Mouse (Mus musculus): ENCODE data around the gene Cyp2d34. TPM values are rescaled to one million over a fixed set of nuclear protein-coding genes. Genes with fewer than 3 reads are reported as not detected.

Gene Cyp2d34
- total RNA-seq (2021): not detected
- long read RNA-seq, experiment 1: 0 reads
- long read RNA-seq, experiment 2: 0 reads

DNA sequence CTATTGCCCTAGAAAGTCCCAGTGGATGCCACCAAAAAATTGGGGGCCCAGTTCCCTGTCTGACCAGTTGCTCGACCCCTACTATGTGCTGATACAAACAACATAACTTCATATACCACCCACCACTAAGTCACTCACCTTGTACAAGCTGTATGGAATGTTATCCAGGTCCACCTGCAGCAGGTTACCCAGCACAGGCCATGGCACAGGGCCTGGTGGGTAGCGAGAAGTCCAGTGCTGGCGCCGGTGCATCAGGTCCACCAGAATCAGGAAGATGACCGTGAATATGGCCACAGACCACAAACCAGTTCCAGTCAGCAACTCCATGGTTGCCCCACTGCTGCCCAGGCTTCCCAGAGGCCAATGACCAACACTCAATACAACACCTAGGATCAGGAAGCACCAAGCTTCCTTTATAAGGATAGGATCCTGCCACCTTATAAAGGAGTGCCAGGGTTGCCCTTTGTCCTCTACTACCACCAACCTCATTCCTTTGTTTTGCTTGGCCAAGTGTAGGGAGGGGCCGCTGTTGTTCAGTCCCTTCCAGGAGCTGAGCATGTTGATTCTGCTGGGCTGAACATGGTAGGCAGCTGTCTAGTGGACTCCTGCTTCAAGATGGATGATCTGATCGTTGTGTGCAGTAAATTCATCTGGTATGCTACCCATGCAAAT, at the start of gene Cyp2d34:
Cyp2d34 (minus strand) TSS at position 416 of the 672 bp plus-strand sequence.
- H3K27ac ChIP-seq: no peak within 1 kb of the TSS
- intact Hi-C loops (cut with DNase I): no loop called here
- no peak within 1 kb of the TSS for H3K4me3 ChIP-seq
- no peak for DNase-seq
- TF ChIP-seq CTCF (IDR thresholded peaks at IDR 0.05): no peak

DNA sequence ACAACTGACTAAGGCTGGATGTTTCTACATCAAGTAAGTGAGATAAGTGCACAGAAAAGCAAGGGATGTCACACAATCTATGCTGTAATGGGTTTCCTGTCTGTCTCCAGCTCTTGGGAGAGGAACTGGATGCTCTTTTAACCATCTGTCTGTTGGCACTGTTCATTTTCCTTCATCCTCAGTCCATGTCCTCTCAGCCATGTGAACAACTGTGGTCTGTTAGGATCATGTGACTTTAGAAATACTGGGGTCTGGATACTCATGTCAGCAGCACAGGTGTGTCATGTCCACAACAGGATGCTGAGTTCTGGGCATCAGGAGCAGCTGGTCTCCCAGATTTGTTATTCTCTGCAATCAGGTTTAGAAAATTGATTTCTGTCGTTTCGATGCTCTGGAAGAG, 35.6 kb upstream of the Cyp2d34 start:
- no peak overlapping the region for H3K4me3 ChIP-seq
- H3K27ac ChIP-seq: no peak overlapping the region
- intact Hi-C loops (cut with DNase I): no loop called here
- TF ChIP-seq CTCF (IDR thresholded peaks at IDR 0.05): no peak
- DNase-seq: no peak

DNA sequence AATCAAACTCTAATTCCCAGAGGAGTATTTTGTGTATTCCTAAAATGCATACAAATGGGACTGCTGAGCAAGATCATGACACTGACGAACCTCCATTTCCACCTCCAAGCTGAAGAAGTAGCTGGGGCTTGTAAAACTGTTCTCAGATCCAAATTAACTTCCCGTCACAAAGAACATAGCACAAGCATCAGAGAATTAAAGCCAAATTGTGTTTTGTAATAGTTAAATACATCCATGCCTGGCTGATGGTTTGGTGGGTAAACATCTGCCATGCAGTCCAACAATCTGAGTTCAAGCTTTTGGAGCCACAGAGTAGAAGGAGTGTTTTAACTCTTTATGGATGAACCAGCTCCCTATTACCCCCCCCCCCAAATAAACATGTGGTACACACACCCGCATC, 23.6 kb upstream of the Cyp2d34 start:
- TF ChIP-seq CTCF (IDR thresholded peaks at IDR 0.05): no peak
- intact Hi-C loops (cut with DNase I): no loop called here
- no peak for DNase-seq

DNA sequence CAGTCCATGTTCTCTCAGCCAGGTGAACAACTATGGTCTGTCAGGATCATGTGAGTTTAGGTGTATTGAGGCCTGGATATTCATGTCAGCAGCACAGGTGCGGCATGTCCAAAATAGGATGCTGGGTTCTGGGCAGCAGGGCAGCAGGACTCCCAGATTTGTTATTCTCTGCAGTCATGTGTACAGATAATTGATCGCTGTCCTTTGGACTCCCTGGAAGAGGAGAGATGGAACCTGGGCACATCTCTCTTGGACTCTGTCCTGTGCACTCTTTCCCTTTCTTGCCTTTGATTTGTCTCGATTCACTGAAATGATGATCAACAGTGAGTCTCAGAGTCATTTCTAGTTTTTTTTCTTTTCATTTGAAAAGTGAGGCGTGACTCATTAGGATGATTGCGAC, 23.0 kb upstream of the Cyp2d34 start:
- Histone ChIP-seq H3K4me3 (no peak overlapping the region), H3K27ac (no peak overlapping the region)
- no peak for TF ChIP-seq CTCF (IDR thresholded peaks at IDR 0.05)
- no peak for DNase-seq
- intact Hi-C loops (cut with DNase I): no loop called here

More for the DNA sequence above, 23.6 kb upstream of the Cyp2d34 start:
- no peak overlapping the region for H3K4me3 ChIP-seq
- H3K27ac ChIP-seq: no peak overlapping the region

DNA sequence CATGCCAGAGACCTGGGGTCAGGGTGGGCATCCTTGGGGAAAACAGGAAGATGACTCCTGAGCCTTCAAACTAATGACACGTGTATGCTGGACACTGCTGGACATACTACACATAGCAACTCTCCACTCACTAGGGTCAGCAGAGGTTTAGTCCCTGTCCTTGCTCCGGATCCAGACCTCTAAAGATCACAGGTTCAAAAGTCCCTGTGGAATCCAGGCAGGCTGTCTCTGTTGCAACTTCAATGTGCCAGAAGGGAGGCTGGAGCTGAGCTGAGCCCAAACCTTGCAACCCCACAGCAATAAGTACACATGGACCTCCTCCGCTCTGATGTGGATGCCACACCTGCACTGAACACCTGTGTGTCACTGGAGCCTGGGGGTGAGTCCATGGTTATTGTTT, 22.0 kb upstream of the Cyp2d34 start:
- TF ChIP-seq CTCF (IDR thresholded peaks at IDR 0.05): no peak
- no peak for DNase-seq
- intact Hi-C loops (cut with DNase I): no loop called here
- Histone ChIP-seq H3K4me3 (no peak overlapping the region), H3K27ac (no peak overlapping the region)

DNA sequence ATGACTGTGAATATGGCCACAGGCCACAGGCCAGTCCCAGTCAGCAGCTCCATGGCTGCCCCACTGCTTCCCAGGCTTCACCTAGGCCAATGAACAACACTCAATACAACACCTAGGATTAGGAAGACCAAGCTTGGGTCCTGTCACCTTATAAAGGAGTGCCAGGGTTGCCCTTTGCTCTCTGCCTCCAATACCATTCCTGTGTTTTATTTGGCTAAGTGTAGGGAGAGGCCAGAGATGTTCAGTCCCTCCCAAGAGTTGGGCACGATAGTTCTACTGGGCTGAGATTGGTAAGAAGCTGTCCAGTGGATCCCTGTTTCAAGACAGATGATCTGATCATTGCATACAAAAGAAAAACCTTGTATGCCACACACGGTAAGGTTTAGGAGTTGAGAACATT, 21.2 kb upstream of the Cyp2d34 start:
- Histone ChIP-seq H3K4me3 (no peak overlapping the region), H3K27ac (no peak overlapping the region)
- intact Hi-C loops (cut with DNase I): no loop called here
- no peak for TF ChIP-seq CTCF (IDR thresholded peaks at IDR 0.05)
- DNase-seq: no peak

DNA sequence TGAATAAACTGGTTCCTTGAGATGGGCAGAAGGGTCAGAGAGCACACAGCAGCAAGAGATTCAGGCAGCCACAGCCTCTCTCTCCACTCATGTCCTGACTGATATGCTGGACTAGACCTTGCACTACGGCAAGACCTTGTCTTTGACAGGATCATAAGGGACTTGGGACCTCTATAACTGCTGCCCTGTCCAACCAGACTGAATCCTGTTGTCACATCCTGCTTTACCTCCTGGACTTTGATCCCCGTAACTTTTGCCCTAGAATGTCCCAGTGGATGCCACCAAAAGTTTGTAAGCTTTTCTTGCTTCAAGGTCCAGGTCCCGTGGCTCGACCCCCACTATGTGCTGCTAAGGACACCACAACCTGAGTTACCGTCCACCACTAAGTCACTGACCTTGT, 20.6 kb upstream of the Cyp2d34 start:
- intact Hi-C loops (cut with DNase I): no loop called here
- no peak overlapping the region for H3K4me3 ChIP-seq
- no peak for TF ChIP-seq CTCF (IDR thresholded peaks at IDR 0.05)
- no peak for DNase-seq
- H3K27ac ChIP-seq: no peak overlapping the region

DNA sequence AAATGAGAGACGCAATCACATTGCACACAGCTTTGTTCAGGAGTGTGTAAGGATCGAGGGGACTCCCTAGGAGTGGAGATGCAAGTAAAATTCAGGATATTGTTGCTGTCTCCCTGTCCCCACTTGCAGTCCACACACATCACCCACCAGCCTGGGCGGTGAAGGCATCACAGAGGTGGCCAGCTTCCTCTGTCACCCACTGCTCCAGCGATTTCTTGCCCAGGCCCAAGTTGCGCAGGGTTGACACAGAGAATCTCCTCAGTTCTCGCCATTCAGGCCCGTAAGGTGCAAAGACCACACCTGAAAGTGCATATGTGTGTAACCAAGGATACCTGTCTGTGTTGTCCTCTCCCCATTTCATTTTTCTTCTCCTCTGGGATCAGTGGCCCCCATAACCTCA, 19.5 kb upstream of the Cyp2d34 start:
- TF ChIP-seq CTCF (IDR thresholded peaks at IDR 0.05): no peak
- DNase-seq: no peak
- no peak overlapping the region for H3K4me3 ChIP-seq
- intact Hi-C loops (cut with DNase I): no loop called here
- no peak overlapping the region for H3K27ac ChIP-seq

DNA sequence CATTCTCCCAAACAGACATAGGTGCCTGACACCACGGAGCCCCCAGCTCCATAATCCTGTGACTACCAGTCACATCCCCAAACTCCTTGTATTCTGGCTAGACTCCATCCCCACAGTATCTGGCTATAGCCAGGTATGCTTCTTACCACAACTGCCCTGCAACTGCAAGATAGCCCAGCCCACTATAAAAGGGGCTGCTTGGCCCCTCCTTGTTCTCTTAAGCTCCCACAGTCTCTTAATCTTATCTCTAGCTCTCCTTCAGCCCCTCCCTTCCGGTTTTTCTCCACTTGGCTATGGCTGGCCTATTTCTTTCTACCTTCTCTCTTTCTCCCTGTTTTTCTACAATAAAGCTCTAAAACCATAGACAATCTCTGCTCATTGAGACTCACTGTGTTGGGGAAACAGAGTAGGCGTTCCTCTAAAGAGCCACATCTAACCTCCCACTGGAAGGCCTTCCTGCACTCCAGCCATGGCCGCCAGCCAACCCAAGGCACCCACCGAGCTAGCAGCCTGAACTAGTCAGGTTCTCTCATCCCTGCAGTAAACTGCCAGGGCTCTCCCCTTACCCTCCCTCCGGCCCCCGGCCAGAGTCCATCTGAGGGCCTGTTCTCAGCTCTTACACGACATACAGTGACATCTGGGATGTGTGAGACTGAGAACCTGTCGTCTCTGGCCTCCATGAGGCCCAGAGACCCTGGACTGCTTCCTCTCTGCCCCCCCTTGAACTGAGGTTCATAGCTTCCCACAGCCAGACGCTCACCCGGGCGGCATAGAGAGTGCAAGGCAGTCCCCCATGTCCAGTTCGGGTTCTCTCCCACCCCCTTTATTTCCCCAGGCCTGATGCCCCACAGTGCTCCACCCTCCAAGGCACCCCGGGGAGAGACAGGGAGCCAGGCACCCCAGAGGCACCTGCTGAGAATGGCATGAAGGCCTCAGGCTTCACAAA, 16.7 kb upstream of the Cyp2d34 start:
- intact Hi-C loops (cut with DNase I): no loop called here
- DNase-seq: no peak
- Histone ChIP-seq H3K4me3 (no peak overlapping the region), H3K27ac (no peak overlapping the region)
- TF ChIP-seq CTCF (IDR thresholded peaks at IDR 0.05): no peak

DNA sequence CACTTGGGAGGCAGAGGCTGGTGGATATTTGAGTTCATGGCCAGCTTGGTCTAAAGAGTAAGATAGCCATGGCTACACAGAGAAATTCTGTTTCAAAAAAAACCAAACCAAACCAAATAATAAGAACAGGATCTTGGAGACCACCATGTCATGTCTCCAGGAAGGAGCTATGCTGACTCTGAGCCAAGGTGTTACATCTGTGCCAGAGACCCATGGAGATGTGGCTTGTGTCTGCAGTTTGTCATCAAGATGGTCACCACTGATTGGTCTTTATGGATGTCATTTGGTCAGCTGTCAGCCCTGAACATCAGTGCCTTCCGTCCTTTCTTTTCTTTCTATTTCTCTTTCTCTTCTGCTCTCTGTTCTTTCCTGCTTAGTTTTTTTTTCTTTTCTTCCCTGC, 14.2 kb upstream of the Cyp2d34 start:
- DNase-seq: no peak
- H3K4me3 ChIP-seq: no peak overlapping the region
- no peak overlapping the region for H3K27ac ChIP-seq
- no peak for TF ChIP-seq CTCF (IDR thresholded peaks at IDR 0.05)
- intact Hi-C loops (cut with DNase I): no loop called here

DNA sequence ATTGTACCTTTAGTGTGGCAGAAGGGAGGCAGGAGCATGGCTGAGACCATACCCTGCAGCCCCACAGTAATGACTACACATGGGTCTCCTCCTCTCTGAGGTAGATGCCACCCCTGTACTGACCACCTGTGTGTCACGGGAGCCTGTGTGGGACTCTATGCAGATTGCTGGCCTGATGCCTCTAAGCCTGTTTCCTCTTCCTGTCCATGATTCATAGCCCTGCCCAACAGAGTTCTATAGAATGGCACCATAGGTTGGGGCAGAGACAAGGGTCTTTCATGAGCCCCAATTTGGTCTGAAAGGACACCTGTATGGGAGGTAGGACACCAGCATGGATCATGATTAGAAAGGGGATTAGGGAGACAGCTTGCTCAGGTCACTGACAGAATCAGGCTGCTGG, 1.2 kb upstream of the Cyp2d34 start:
- TF ChIP-seq CTCF (IDR thresholded peaks at IDR 0.05): no peak
- intact Hi-C loops (cut with DNase I): no loop called here
- no peak for DNase-seq
- Histone ChIP-seq H3K4me3 (no peak overlapping the region), H3K27ac (no peak overlapping the region)

DNA sequence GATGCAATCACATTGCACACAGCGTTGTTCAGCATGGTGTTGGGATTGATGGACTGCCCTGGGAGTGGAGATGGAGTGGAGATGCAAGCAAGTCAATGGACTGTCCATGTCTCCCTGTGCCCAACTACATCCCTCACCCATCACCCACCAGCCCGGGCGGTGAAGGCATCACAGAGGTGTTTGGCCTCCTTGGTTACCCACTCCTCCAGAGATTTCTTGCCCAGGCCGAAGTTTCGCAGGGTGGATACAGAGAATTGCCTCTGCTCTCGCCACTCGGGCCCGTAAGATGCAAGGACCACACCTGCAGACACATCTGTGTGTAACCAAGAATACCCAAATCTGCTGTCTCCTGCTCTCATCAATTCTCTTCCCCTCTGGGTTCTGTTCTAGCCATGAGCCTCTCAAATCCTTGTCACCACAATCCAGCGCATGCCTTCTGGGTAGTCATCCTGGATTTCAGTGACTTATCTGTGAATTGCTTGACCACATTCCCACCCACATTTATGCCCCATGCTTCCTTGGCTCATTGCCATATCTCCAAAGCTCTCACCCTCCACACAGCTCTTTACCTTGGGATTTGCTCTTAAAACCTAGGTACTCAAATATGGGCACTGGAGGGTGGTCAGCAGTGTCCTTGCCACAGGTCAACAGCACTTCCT, 2.3 kb downstream of the Cyp2d34 start:
- intact Hi-C loops (cut with DNase I): no loop called here
- TF ChIP-seq CTCF (IDR thresholded peaks at IDR 0.05): no peak

DNA sequence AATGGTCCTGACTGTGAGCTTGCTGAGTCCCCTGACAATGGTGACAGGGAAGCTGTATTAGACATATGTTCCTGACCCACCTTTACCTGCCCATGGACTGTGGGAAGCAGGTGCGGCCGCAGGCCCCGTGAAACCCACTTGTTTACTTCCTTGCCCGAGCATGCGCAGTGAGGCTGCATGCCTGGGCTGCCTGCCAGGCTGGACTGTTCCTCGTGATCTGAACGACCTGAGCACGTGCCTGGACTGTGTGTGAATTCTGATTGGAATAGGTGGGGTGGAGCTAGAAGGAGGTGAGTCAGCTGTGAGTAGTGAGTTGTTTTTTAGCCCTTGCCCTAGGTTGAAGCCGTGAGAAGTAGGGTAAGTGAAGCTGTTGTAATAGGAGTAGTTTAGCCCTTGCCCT, 38.1 kb downstream of the Cyp2d34 start:
- intact Hi-C loops (cut with DNase I): no loop called here
- no peak for TF ChIP-seq CTCF (IDR thresholded peaks at IDR 0.05)
- DNase-seq: no peak

More for the DNA sequence above, 2.3 kb downstream of the Cyp2d34 start:
- no peak overlapping the region for H3K4me3 ChIP-seq
- DNase-seq: no peak
- no peak overlapping the region for H3K27ac ChIP-seq

More for the DNA sequence above, 38.1 kb downstream of the Cyp2d34 start:
- Histone ChIP-seq H3K4me3 (no peak overlapping the region), H3K27ac (no peak overlapping the region)

Measured in gastrocnemius, adult 2 months (tissue).